Comparison of ENCODE assay signal across 22 mouse cellular contexts in genomic region chr12:86851313-86851712, GRCm38 (mm10). TPM values are rescaled to one million over a fixed set of nuclear protein-coding genes. Genes with fewer than 3 reads are reported as not detected.
DNase-seq lines count a peak whose midpoint lies in the region; ATAC-seq lines count a peak whose summit lies in the region.
"Had no signal": no experiment of that assay in that cellular context is flagged by ENCODE, and none has a peak within 500 bp of the region (broad histone marks: within the 10 kb centered on the region; RNA-seq: fewer than 3 reads in every experiment).

No protein-coding gene starts in this region.

- H3K9me3 ChIP-seq in hindbrain, embryonic 10.5 days, result no peaks in the 10 kb centered on the region
- H3K9me3 ChIP-seq in hindbrain, embryonic 12.5 days (replicated peaks), result 0 out of 2 replicates have a peak, but pooled peaks cover 3% of the 10 kb centered on the region
- no peaks in the 10 kb centered on the region for H3K9me3 ChIP-seq in midbrain, embryonic 13.5 days
- H3K9me3 ChIP-seq: embryonic facial prominence, embryonic 15.5 days; heart, embryonic 13.5 days; neural tube, embryonic 12.5 days had no signal

- H3K9ac ChIP-seq in hindbrain, embryonic 12.5 days, result no peak overlapping the region
- H3K9ac ChIP-seq in midbrain, embryonic 13.5 days (replicated peaks), result no peak overlapping the region
- H3K9ac ChIP-seq: embryonic facial prominence, embryonic 15.5 days; heart, embryonic 13.5 days; neural tube, embryonic 12.5 days had no signal

- no peak for ATAC-seq in hindbrain, embryonic 12.5 days (ENCODE audit: low FRiP score)
- no peak for ATAC-seq in midbrain, embryonic 13.5 days
- ATAC-seq in frontal cortex, adult (ENCODE audit: low TSS enrichment), result no peak
- ATAC-seq: inflammation-experienced regulatory T-cells, adult 6 months; lung, postnatal 0 days had no signal

- H3K27ac ChIP-seq in hindbrain, embryonic 10.5 days, result peak overlapping the region; percentile 59; the same call in 1 of the 2 replicates
- H3K27ac ChIP-seq in hindbrain, embryonic 12.5 days, result no peak overlapping the region
- 0 out of 2 replicates have a peak overlapping the region, but pooled peaks have one; percentile 89 for H3K27ac ChIP-seq in midbrain, embryonic 13.5 days
- H3K27ac ChIP-seq: embryonic facial prominence, embryonic 15.5 days; heart, embryonic 13.5 days; kidney, postnatal 0 days; neural tube, embryonic 12.5 days had no signal

- H3K27me3 ChIP-seq in hindbrain, embryonic 10.5 days (ENCODE audit: insufficient read depth, poor library complexity, severe bottlenecking), result no peaks in the 10 kb centered on the region
- H3K27me3 ChIP-seq in hindbrain, embryonic 12.5 days, result no peaks in the 10 kb centered on the region
- H3K27me3 ChIP-seq in midbrain, embryonic 13.5 days, result no peaks in the 10 kb centered on the region
- H3K27me3 ChIP-seq: embryonic facial prominence, embryonic 15.5 days; heart, embryonic 13.5 days; neural tube, embryonic 12.5 days had no signal

- no peak for DNase-seq in hindbrain, embryonic 10.5 days (ENCODE audit: low spot score)
- peak; percentile 22 for DNase-seq in 3T3-L1 (ENCODE audit: low read depth, low spot score)
- DNase-seq in Muller cell, postnatal 12 days (ENCODE audit: inconsistent ontology term), result peak; percentile 83
- no peak for DNase-seq in left cerebral cortex, postnatal 36 days (ENCODE audit: low spot score in 2 of 2)
- DNase-seq in lung, adult 18-20 months, result no peak
- DNase-seq: adrenal gland, postnatal 14 days; cerebellum, adult 8-10 months; cerebellum, postnatal 36 days; gastrocnemius, postnatal 14 days; heart, adult 18-20 months; heart, postnatal 14 days; kidney, adult 18-20 months; thymus, postnatal 25 days had no signal

- H3K4me3 ChIP-seq in hindbrain, embryonic 10.5 days, result no peak overlapping the region
- no peak overlapping the region for H3K4me3 ChIP-seq in hindbrain, embryonic 12.5 days
- H3K4me3 ChIP-seq in midbrain, embryonic 13.5 days (replicated peaks), result no peak overlapping the region
- H3K4me3 ChIP-seq: embryonic facial prominence, embryonic 15.5 days; heart, embryonic 13.5 days; neural tube, embryonic 12.5 days had no signal

- no peak overlapping the region for H3K4me2 ChIP-seq in hindbrain, embryonic 12.5 days (replicated peaks)
- no peak overlapping the region for H3K4me2 ChIP-seq in midbrain, embryonic 13.5 days (replicated peaks)
- H3K4me2 ChIP-seq: embryonic facial prominence, embryonic 15.5 days; heart, embryonic 13.5 days; neural tube, embryonic 12.5 days had no signal

- H3K4me1 ChIP-seq in hindbrain, embryonic 10.5 days (replicated peaks), result peaks cover 34% of the 10 kb centered on the region
- peaks cover 32% of the 10 kb centered on the region for H3K4me1 ChIP-seq in hindbrain, embryonic 12.5 days
- peaks cover 38% of the 10 kb centered on the region for H3K4me1 ChIP-seq in midbrain, embryonic 13.5 days (replicated peaks)

- H3K36me3 ChIP-seq in hindbrain, embryonic 10.5 days, result no peaks in the 10 kb centered on the region
- H3K36me3 ChIP-seq in hindbrain, embryonic 12.5 days, result no peaks in the 10 kb centered on the region
- H3K36me3 ChIP-seq in midbrain, embryonic 13.5 days, result no peaks in the 10 kb centered on the region
- H3K36me3 ChIP-seq: embryonic facial prominence, embryonic 15.5 days; heart, embryonic 13.5 days; neural tube, embryonic 12.5 days had no signal

- intact Hi-C loops in left cerebral cortex, postnatal 36 days (cut with DNase I), result no loop called here

RNA-seq across cellular contexts. Expression of gene Irf2bpl, which starts 33.3 kb away (rescaled TPM):
- polyA plus RNA-seq in hindbrain, embryonic 10.5 days (2016; fragmentation: Nextera tagmentation; extraction: Ambion mirVana), result 20.3 and 34.2 TPM in 2 replicates
- polyA plus RNA-seq in hindbrain, embryonic 12.5 days (2016; fragmentation: Nextera tagmentation; extraction: Ambion mirVana), result 75.9 and 86.3 TPM in 2 replicates
- polyA plus RNA-seq in midbrain, embryonic 13.5 days (2015; fragmentation: Nextera tagmentation; extraction: Ambion mirVana), result 65.3 and 75.5 TPM in 2 replicates
- total RNA-seq in left cerebral cortex, postnatal 36 days (2021), result 10 to 100 TPM; 70.7 to 73.6 TPM

Comparison
In these comparisons a context has a peak if more than half of its experiments do, and no peak if none do; other contexts are left out.
1. DNase-seq: peak in 3T3-L1 (single experiment) and Muller cell, postnatal 12 days (single experiment); none in hindbrain, embryonic 10.5 days (single experiment), left cerebral cortex, postnatal 36 days (0 of 2) and lung, adult 18-20 months (0 of 2).